Mouse (Mus musculus) left cerebral cortex, postnatal 25 days (tissue): ENCODE measurements at regions not wholly inside any gene's neighbourhood (a gene's known extent, or its start where the extent isn't known, plus 50 kb on each side); places are given as distances from the start of the nearest gene placed in this dataset.

Experiments used
- DNase-seq, 2 experiments: peaks; one replicate each; pipeline ENCODE4 v3.0.0; 2022; ENCODE audit warnings: low spot score in 2 of 2, mixed read lengths in 1 of 2
- intact Hi-C: fragments of 180-260 bp; cut with DNase I; formaldehyde crosslinking; loops from one replicate; pipeline ENCODE4 v1.15.1; 2025

- no peak for DNase-seq
- intact Hi-C loops: no loop called here
Observed at GRCm38 (mm10) chr10:107198460-107198859, 73.0 kb upstream of the Lin7a start.

GRCm38 (mm10) chr10:107201051-107201450 lies 70.4 kb upstream of the Lin7a start:
- intact Hi-C loops: loop anchor here (5.0 to 10.0 kb wide), 2 partner anchors 71 to 566 kb away; partner anchors contain the start of gene Lin7a
- no peak for DNase-seq

GRCm38 (mm10) chr10:107205085-107205717 lies 66.3 kb upstream of the Lin7a start:
- DNase-seq: peak; percentile 3 to 9

GRCm38 (mm10) chr10:107209927-107210326 lies 61.6 kb upstream of the Lin7a start:
- no peak for DNase-seq
- intact Hi-C loops: loop anchor here (10.0 kb wide), 1 partner anchor 575 kb away; no protein-coding TSS in a partner anchor

More at GRCm38 (mm10) chr10:107205085-107205717, 66.3 kb upstream of the Lin7a start:
- intact Hi-C loops: loop anchor here (10.0 kb wide), 1 partner anchor 570 kb away; no protein-coding TSS in a partner anchor

GRCm38 (mm10) chr10:107213071-107213470 lies 58.4 kb upstream of the Lin7a start:
- intact Hi-C loops: no loop called here
- no peak for DNase-seq

GRCm38 (mm10) chr10:107213541-107214340 lies 57.7 kb upstream of the Lin7a start:
- intact Hi-C loops: no loop called here
- no peak for DNase-seq

GRCm38 (mm10) chr10:107214741-107215230 lies 56.7 kb upstream of the Lin7a start:
- intact Hi-C loops: no loop called here
- DNase-seq: no peak

GRCm38 (mm10) chr10:107215611-107216520 lies 55.6 kb upstream of the Lin7a start:
- intact Hi-C loops: no loop called here
- DNase-seq: no peak

- intact Hi-C loops: no loop called here
- no peak for DNase-seq
Observed at GRCm38 (mm10) chr10:107216756-107217155, 54.7 kb upstream of the Lin7a start.

- intact Hi-C loops: no loop called here
- no peak for DNase-seq
Observed at GRCm38 (mm10) chr10:107217376-107218235, 53.9 kb upstream of the Lin7a start.

GRCm38 (mm10) chr10:107218861-107219430 lies 52.5 kb upstream of the Lin7a start:
- intact Hi-C loops: no loop called here
- no peak for DNase-seq

GRCm38 (mm10) chr10:107219621-107220370 lies 51.7 kb upstream of the Lin7a start:
- intact Hi-C loops: no loop called here
- no peak for DNase-seq

GRCm38 (mm10) chr10:107220501-107220900 lies 51.0 kb upstream of the Lin7a start:
- intact Hi-C loops: no loop called here
- no peak for DNase-seq

- intact Hi-C loops: no loop called here
- no peak for DNase-seq
Observed at GRCm38 (mm10) chr10:107221151-107221650, 50.3 kb upstream of the Lin7a start.
